Mouse (Mus musculus): Measurements from ENCODE around the gene Ypel5. TPM values are rescaled to one million over a fixed set of nuclear protein-coding genes. Genes with fewer than 3 reads are reported as not detected.

Ypel5 gene
- polyA plus RNA-seq, 1 experiment from 2014 or later: 41.3 TPM

- peak overlapping the region; percentile 65 for H3K4me2 ChIP-seq (replicated peaks; ENCODE audit: low read depth, low read length)
These were observed 973 bp downstream of the Ypel5 start for GRCm38 (mm10) chr17:72837140-72837712.

GRCm38 (mm10) chr17:72837824-72838474 is 1.7 kb downstream of the Ypel5 start:
- peaks cover 5% of the 10 kb centered on the region; the same call in 1 of the 2 replicates for H3K4me1 ChIP-seq (ENCODE audit: control insufficient read depth, insufficient read depth, low read length)
- H3K27ac ChIP-seq (ENCODE audit: low read length): peak overlapping the region; percentile 93; the same call in 1 of the 2 replicates
- WGBS: 18% methylated on average over 8 of the region's 8 CpGs
- peak overlapping the region; percentile 76; the same call in 1 of the 2 replicates for H3K9ac ChIP-seq (replicated peaks; ENCODE audit: low read depth, low read length)
- no peaks in the 10 kb centered on the region for H3K27me3 ChIP-seq (ENCODE audit: control insufficient read depth, insufficient read depth, low read length)
- no peaks in the 10 kb centered on the region for H3K9me3 ChIP-seq (ENCODE audit: control insufficient read depth, low read depth, low read length)
- H3K4me3 ChIP-seq (ENCODE audit: low read depth, low read length): peak overlapping the region; percentile 77
- H3K36me3 ChIP-seq (ENCODE audit: control insufficient read depth, insufficient read depth, low read length): no peaks in the 10 kb centered on the region
- H3K4me2 ChIP-seq (replicated peaks; ENCODE audit: low read depth, low read length): peak overlapping the region; percentile 65
- ATAC-seq (ENCODE audit: insufficient number of reproducible peaks, insufficient read depth, low FRiP score, low read depth): no peak

More at GRCm38 (mm10) chr17:72837140-72837712, 973 bp downstream of the Ypel5 start:
- WGBS: under 1% methylated on average over 61 of the region's 77 CpGs
- no peaks in the 10 kb centered on the region for H3K9me3 ChIP-seq (ENCODE audit: control insufficient read depth, low read depth, low read length)
- no peaks in the 10 kb centered on the region for H3K36me3 ChIP-seq (ENCODE audit: control insufficient read depth, insufficient read depth, low read length)
- peak; percentile 74 for ATAC-seq (ENCODE audit: insufficient number of reproducible peaks, insufficient read depth, low FRiP score, low read depth)
- peak overlapping the region; percentile 76 for H3K9ac ChIP-seq (replicated peaks; ENCODE audit: low read depth, low read length)
- peaks cover 5% of the 10 kb centered on the region; the same call in 1 of the 2 replicates for H3K4me1 ChIP-seq (ENCODE audit: control insufficient read depth, insufficient read depth, low read length)
- no peaks in the 10 kb centered on the region for H3K27me3 ChIP-seq (ENCODE audit: control insufficient read depth, insufficient read depth, low read length)
- H3K27ac ChIP-seq (ENCODE audit: low read length): peak overlapping the region; percentile 93
- H3K4me3 ChIP-seq (ENCODE audit: low read depth, low read length): peak overlapping the region; percentile 77

GRCm38 (mm10) chr17:72839000-72839399 is 2.7 kb downstream of the Ypel5 start:
- no peak for ATAC-seq (ENCODE audit: insufficient number of reproducible peaks, insufficient read depth, low FRiP score, low read depth)
- Histone ChIP-seq H3K27me3 (ENCODE audit: control insufficient read depth, insufficient read depth, low read length) (no peaks in the 10 kb centered on the region), H3K36me3 (ENCODE audit: control insufficient read depth, insufficient read depth, low read length) (no peaks in the 10 kb centered on the region), H3K27ac (ENCODE audit: low read length) (no peak overlapping the region), H3K4me2 (replicated peaks; ENCODE audit: low read depth, low read length) (no peak overlapping the region), H3K9ac (replicated peaks; ENCODE audit: low read depth, low read length) (no peak overlapping the region), H3K4me3 (ENCODE audit: low read depth, low read length) (no peak overlapping the region), H3K4me1 (ENCODE audit: control insufficient read depth, insufficient read depth, low read length) (peaks cover 5% of the 10 kb centered on the region; the same call in 1 of the 2 replicates), H3K9me3 (ENCODE audit: control insufficient read depth, low read depth, low read length) (no peaks in the 10 kb centered on the region)
- 84% methylated on average over 2 of the region's 2 CpGs for WGBS

GRCm38 (mm10) chr17:72844393-72844792 is 8.1 kb downstream of the Ypel5 start:
- H3K4me2 ChIP-seq (replicated peaks; ENCODE audit: low read depth, low read length): no peak overlapping the region
- no peaks in the 10 kb centered on the region for H3K9me3 ChIP-seq (ENCODE audit: control insufficient read depth, low read depth, low read length)
- H3K4me1 ChIP-seq (ENCODE audit: control insufficient read depth, insufficient read depth, low read length): no peaks in the 10 kb centered on the region
- 91% methylated on average over 6 of the region's 6 CpGs for WGBS
- peaks cover 7% of the 10 kb centered on the region; the same call in 1 of the 2 replicates for H3K36me3 ChIP-seq (ENCODE audit: control insufficient read depth, insufficient read depth, low read length)
- no peak overlapping the region for H3K27ac ChIP-seq (ENCODE audit: low read length)
- no peak overlapping the region for H3K9ac ChIP-seq (replicated peaks; ENCODE audit: low read depth, low read length)
- H3K4me3 ChIP-seq (ENCODE audit: low read depth, low read length): no peak overlapping the region
- H3K27me3 ChIP-seq (ENCODE audit: control insufficient read depth, insufficient read depth, low read length): no peaks in the 10 kb centered on the region
- ATAC-seq (ENCODE audit: insufficient number of reproducible peaks, insufficient read depth, low FRiP score, low read depth): no peak

- H3K4me1 ChIP-seq (ENCODE audit: control insufficient read depth, insufficient read depth, low read length): no peaks in the 10 kb centered on the region
- 88% methylated on average over 7 of the region's 7 CpGs for WGBS
- H3K9me3 ChIP-seq (ENCODE audit: control insufficient read depth, low read depth, low read length): no peaks in the 10 kb centered on the region
- no peak overlapping the region for H3K4me2 ChIP-seq (replicated peaks; ENCODE audit: low read depth, low read length)
- H3K9ac ChIP-seq (replicated peaks; ENCODE audit: low read depth, low read length): no peak overlapping the region
- no peaks in the 10 kb centered on the region for H3K27me3 ChIP-seq (ENCODE audit: control insufficient read depth, insufficient read depth, low read length)
- no peak overlapping the region for H3K27ac ChIP-seq (ENCODE audit: low read length)
- peaks cover 8% of the 10 kb centered on the region; the same call in 1 of the 2 replicates for H3K36me3 ChIP-seq (ENCODE audit: control insufficient read depth, insufficient read depth, low read length)
- no peak for ATAC-seq (ENCODE audit: insufficient number of reproducible peaks, insufficient read depth, low FRiP score, low read depth)
- no peak overlapping the region for H3K4me3 ChIP-seq (ENCODE audit: low read depth, low read length)
These were observed 8.8 kb downstream of the Ypel5 start for GRCm38 (mm10) chr17:72844949-72845490.

- no peak overlapping the region for H3K27ac ChIP-seq (ENCODE audit: low read length)
- H3K9ac ChIP-seq (replicated peaks; ENCODE audit: low read depth, low read length): no peak overlapping the region
- H3K4me3 ChIP-seq (ENCODE audit: low read depth, low read length): no peak overlapping the region
- H3K36me3 ChIP-seq (ENCODE audit: control insufficient read depth, insufficient read depth, low read length): peaks cover 13% of the 10 kb centered on the region
- no peaks in the 10 kb centered on the region for H3K27me3 ChIP-seq (ENCODE audit: control insufficient read depth, insufficient read depth, low read length)
- no peaks in the 10 kb centered on the region for H3K9me3 ChIP-seq (ENCODE audit: control insufficient read depth, low read depth, low read length)
- no peak for ATAC-seq (ENCODE audit: insufficient number of reproducible peaks, insufficient read depth, low FRiP score, low read depth)
- H3K4me1 ChIP-seq (ENCODE audit: control insufficient read depth, insufficient read depth, low read length): no peaks in the 10 kb centered on the region
- no peak overlapping the region for H3K4me2 ChIP-seq (replicated peaks; ENCODE audit: low read depth, low read length)
These were observed 9.3 kb downstream of the Ypel5 start for GRCm38 (mm10) chr17:72845521-72845920.

- Histone ChIP-seq H3K4me1 (ENCODE audit: control insufficient read depth, insufficient read depth, low read length) (peaks cover 3% of the 10 kb centered on the region; the same call in 1 of the 2 replicates), H3K4me3 (ENCODE audit: low read depth, low read length) (no peak overlapping the region), H3K36me3 (ENCODE audit: control insufficient read depth, insufficient read depth, low read length) (peaks cover 5% of the 10 kb centered on the region), H3K9me3 (ENCODE audit: control insufficient read depth, low read depth, low read length) (no peaks in the 10 kb centered on the region), H3K27ac (ENCODE audit: low read length) (no peak overlapping the region), H3K4me2 (replicated peaks; ENCODE audit: low read depth, low read length) (no peak overlapping the region), H3K27me3 (ENCODE audit: control insufficient read depth, insufficient read depth, low read length) (no peaks in the 10 kb centered on the region), H3K9ac (replicated peaks; ENCODE audit: low read depth, low read length) (no peak overlapping the region)
- ATAC-seq (ENCODE audit: insufficient number of reproducible peaks, insufficient read depth, low FRiP score, low read depth): no peak
- WGBS: 53% methylated on average over 1 of the region's 1 CpGs
These were observed 19.0 kb downstream of the Ypel5 start for GRCm38 (mm10) chr17:72855298-72855697.

GRCm38 (mm10) chr17:72857677-72858633 is 21.7 kb downstream of the Ypel5 start:
- Histone ChIP-seq H3K36me3 (ENCODE audit: control insufficient read depth, insufficient read depth, low read length) (no peaks in the 10 kb centered on the region), H3K4me1 (ENCODE audit: control insufficient read depth, insufficient read depth, low read length) (peaks cover 3% of the 10 kb centered on the region; the same call in 1 of the 2 replicates), H3K4me2 (replicated peaks; ENCODE audit: low read depth, low read length) (no peak overlapping the region), H3K9ac (replicated peaks; ENCODE audit: low read depth, low read length) (no peak overlapping the region), H3K27me3 (ENCODE audit: control insufficient read depth, insufficient read depth, low read length) (no peaks in the 10 kb centered on the region), H3K27ac (ENCODE audit: low read length) (no peak overlapping the region), H3K9me3 (ENCODE audit: control insufficient read depth, low read depth, low read length) (no peaks in the 10 kb centered on the region), H3K4me3 (ENCODE audit: low read depth, low read length) (no peak overlapping the region)
- peak; percentile 46; the same call in 1 of the 2 replicates for ATAC-seq (ENCODE audit: insufficient number of reproducible peaks, insufficient read depth, low FRiP score, low read depth)
- WGBS: 52% methylated on average over 13 of the region's 13 CpGs
